Mouse (Mus musculus) heart, adult 2 months (tissue): ENCODE data around the gene Pnkp. TPM values are rescaled to one million over a fixed set of nuclear protein-coding genes. Genes with fewer than 3 reads are reported as not detected.

Experiments used
- DNase-seq, 2 experiments: peaks; one replicate each; pipeline ENCODE4 v3.0.0; 2021
- H3K27ac ChIP-seq: fragments of 200-600 bp; 2 replicates; pipeline ENCODE4 v1.8.1; 2022
- H3K27me3 ChIP-seq: fragments of 200-500 bp; 2 replicates; pipeline ENCODE4 v1.6.1; 2012; ENCODE audit warnings: mild to moderate bottlenecking, low read length, inconsistent platforms, mixed read lengths; ENCODE audit not compliant: control insufficient read depth, insufficient read depth
- H3K36me3 ChIP-seq: fragments of 200-500 bp; 2 replicates; pipeline ENCODE4 v1.6.1; 2012; ENCODE audit warnings: low read length, inconsistent platforms; ENCODE audit not compliant: control insufficient read depth, insufficient read depth
- H3K4me1 ChIP-seq: fragments of 200-500 bp; 2 replicates; pipeline ENCODE4 v1.6.1; 2011; ENCODE audit warnings: low read length; ENCODE audit not compliant: control insufficient read depth, insufficient read depth
- H3K4me3 ChIP-seq: fragments of 200-600 bp; 2 replicates; pipeline ENCODE4 v1.8.1; 2022
- H3K79me2 ChIP-seq: fragments of 200-500 bp; replicated peaks from 2 replicates; pipeline ENCODE4 v1.6.1; 2012; ENCODE audit warnings: mild to moderate bottlenecking, inconsistent platforms, low read length, moderate library complexity, mixed read lengths; ENCODE audit not compliant: control insufficient read depth, insufficient read depth
- H3K9ac ChIP-seq: fragments of 200-500 bp; 2 replicates; pipeline ENCODE4 v1.6.1; 2012; ENCODE audit warnings: low read depth, mild to moderate bottlenecking, control low read depth, inconsistent platforms, low read length, mixed read lengths
- CTCF ChIP-seq: fragments of 200-600 bp; IDR thresholded peaks from 2 replicates; pipeline ENCODE4 v1.8.1; 2022; ENCODE audit warnings: antibody characterized with exemption, mild to moderate bottlenecking, moderate library complexity
- EP300 ChIP-seq: fragments of 200-500 bp; IDR thresholded peaks from 2 replicates; pipeline ENCODE4 v1.6.1; 2011; ENCODE audit warnings: low read depth, low read length, control low read depth; ENCODE audit not compliant: insufficient read depth
- POLR2A ChIP-seq: fragments of 200-500 bp; IDR thresholded peaks from 2 replicates; pipeline ENCODE4 v1.6.1; 2011; ENCODE audit warnings: mild to moderate bottlenecking, low read depth, low read length, control low read depth; ENCODE audit not compliant: insufficient read depth
- WGBS: fragments of 180-500 bp; shearing (Covaris S2); methylation state at CpG from one replicate; pipeline ENCODE4 v1.1.7; 2018; 5-methylcytosine and 5-hydroxymethylcytosine counted together
- intact Hi-C: fragments of 180-260 bp; cut with DNase I; formaldehyde crosslinking; loops from one replicate; pipeline ENCODE4 v1.15.1; 2025
- polyA plus RNA-seq: library from polyadenylated mRNA; depleted of rRNA; stranded (reverse); fragments of >200 nt; gene quantifications from 2 replicates; pipeline ENCODE4 v1.2.3, GENCODE M21; 2012
- total RNA-seq, 2 experiments: library from RNA; stranded (reverse); gene quantifications; 2 replicates each; pipeline ENCODE4 v1.2.3; 2021

Pnkp gene
- total and polyA plus RNA-seq, 3 experiments, result 15.3 to 20.2 (median 19.6) TPM

GRCm38 (mm10) chr7:44862434-44862833 is 5.5 kb downstream of the Pnkp start:
- 55% methylated on average over 8 of the region's 8 CpGs for WGBS
- Histone ChIP-seq H3K4me3 (no peak overlapping the region), H3K36me3 (no peaks in the 10 kb centered on the region), H3K27ac (no peak overlapping the region), H3K27me3 (no peaks in the 10 kb centered on the region), H3K79me2 (no peaks in the 10 kb centered on the region; the same call in 1 of the 2 replicates), H3K9ac (no peak overlapping the region), H3K4me1 (peaks cover 23% of the 10 kb centered on the region)
- TF ChIP-seq EP300 (no peak), POLR2A (no peak), CTCF (no peak)
- intact Hi-C loops, result no loop called here
- no peak for DNase-seq

DNA sequence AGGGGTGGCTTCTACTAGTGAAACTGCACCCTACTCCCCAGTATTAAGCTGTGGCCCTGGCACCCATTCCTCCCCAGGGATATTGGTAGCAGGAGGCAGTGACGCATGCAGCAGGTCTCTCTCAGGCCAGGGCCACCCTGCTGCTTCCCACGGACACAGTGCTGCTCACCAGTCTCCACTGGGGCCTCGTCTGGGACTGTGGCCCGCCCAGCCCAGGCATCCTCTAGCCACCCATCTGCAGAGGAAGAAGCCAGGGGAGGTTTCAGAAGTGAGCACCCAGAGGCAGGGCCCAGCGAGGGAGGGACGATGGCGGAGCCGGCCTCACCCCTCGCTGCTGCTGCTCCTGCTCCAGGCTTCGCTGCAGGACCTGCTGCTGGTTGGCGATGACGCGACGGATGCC is 6.3 kb downstream of the Pnkp start:
- intact Hi-C loops, result no loop called here
- Histone ChIP-seq H3K79me2 (no peaks in the 10 kb centered on the region; the same call in 1 of the 2 replicates), H3K4me3 (no peak overlapping the region), H3K36me3 (no peaks in the 10 kb centered on the region; the same call in 1 of the 2 replicates), H3K9ac (no peak overlapping the region), H3K27ac (no peak overlapping the region), H3K27me3 (no peaks in the 10 kb centered on the region), H3K4me1 (peaks cover 27% of the 10 kb centered on the region)
- no peak for TF ChIP-seq EP300
- TF ChIP-seq POLR2A, result no peak
- no peak for TF ChIP-seq CTCF
- 85% methylated on average over 14 of the region's 14 CpGs for WGBS
- DNase-seq, result no peak

DNA sequence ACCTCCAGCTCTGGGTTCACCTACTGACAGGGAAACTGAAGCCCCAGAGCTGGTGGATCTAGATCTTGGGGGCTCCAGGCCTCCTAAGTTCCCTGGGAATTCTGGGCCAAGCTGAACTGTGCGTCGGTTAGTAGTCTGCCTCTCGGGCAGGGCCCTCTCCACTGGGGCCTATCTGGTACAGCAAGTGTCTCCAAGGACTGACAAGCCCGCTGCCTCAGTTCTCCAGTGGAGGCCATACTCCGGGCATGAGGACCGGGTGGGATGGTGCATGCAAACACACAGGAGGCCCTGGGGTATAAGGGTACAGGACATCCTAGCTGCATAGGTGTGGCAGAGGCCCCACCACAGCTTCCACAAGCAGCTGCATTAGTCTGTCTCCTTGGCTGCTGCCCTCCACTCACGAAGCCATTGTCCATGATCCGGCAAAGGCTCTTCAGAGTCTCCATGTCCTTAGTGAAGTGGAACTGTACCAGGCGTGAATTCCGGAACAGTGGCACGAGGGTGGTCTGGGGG is 7.1 kb downstream of the Pnkp start:
- no peak overlapping the region for H3K4me3 ChIP-seq
- DNase-seq, result no peak
- H3K9ac ChIP-seq, result no peak overlapping the region
- no peaks in the 10 kb centered on the region; the same call in 1 of the 2 replicates for H3K79me2 ChIP-seq
- H3K4me1 ChIP-seq, result peaks cover 30% of the 10 kb centered on the region
- WGBS, result 79% methylated on average over 11 of the region's 11 CpGs
- no peaks in the 10 kb centered on the region; the same call in 1 of the 2 replicates for H3K36me3 ChIP-seq
- no peak for TF ChIP-seq EP300
- no peak for TF ChIP-seq POLR2A
- no peak for TF ChIP-seq CTCF
- H3K27me3 ChIP-seq, result no peaks in the 10 kb centered on the region
- no peak overlapping the region for H3K27ac ChIP-seq
- intact Hi-C loops, result no loop called here

DNA sequence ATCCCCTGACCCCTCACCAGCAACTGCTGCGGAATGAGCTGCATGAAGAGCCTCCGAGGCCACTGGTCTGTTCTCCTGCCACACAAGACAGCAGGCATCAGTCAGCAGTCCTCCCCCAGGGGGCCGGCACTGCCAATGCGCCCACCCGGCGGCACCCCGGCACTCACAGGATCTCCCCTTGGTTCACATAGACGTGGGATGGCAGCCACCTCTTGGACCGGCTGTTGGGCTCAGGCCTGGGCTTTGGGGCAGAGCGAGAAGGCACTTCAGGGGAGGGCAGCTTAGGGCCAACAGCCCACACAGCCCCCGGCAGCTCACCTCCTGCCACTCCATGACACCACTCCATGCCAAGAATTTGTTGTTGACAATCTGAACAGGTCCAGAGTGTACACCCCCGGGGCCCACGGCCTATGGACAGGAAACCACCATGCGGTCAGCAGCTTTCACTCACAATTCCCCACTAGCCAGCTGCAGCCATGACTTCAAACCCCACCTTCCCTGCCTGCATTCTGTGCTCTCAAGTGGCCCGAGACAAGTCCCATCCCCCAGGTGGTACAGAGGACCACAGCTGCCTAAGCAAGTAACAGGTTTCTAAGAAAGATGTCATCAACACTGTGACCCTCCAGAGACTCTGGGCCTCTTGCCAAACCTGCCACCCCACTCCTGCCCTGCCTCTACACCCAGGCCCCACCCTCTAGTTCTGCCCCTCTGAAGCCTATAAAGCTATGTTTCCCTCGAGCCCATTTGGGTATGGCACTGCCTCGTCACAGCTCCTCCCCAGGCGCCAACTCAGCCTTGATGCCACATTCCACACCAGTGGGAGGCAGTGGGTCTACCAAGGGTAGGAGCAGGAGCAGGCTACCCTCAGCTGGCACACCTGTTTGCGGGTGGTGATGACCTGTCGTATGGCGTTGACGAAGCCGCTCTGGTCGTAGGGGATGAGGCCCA is 7.9 kb downstream of the Pnkp start:
- intact Hi-C loops, result no loop called here
- no peak overlapping the region for H3K4me3 ChIP-seq
- TF ChIP-seq CTCF, result no peak
- TF ChIP-seq POLR2A, result no peak
- no peak for TF ChIP-seq EP300
- peak overlapping the region; percentile 9; the same call in 1 of the 2 replicates for H3K9ac ChIP-seq
- peaks cover 30% of the 10 kb centered on the region for H3K4me1 ChIP-seq
- H3K27ac ChIP-seq, result peak overlapping the region; percentile 72
- no peaks in the 10 kb centered on the region; the same call in 1 of the 2 replicates for H3K36me3 ChIP-seq
- WGBS, result 65% methylated on average over 24 of the region's 24 CpGs
- no peaks in the 10 kb centered on the region for H3K27me3 ChIP-seq
- no peaks in the 10 kb centered on the region; the same call in 1 of the 2 replicates for H3K79me2 ChIP-seq
- no peak for DNase-seq

DNA sequence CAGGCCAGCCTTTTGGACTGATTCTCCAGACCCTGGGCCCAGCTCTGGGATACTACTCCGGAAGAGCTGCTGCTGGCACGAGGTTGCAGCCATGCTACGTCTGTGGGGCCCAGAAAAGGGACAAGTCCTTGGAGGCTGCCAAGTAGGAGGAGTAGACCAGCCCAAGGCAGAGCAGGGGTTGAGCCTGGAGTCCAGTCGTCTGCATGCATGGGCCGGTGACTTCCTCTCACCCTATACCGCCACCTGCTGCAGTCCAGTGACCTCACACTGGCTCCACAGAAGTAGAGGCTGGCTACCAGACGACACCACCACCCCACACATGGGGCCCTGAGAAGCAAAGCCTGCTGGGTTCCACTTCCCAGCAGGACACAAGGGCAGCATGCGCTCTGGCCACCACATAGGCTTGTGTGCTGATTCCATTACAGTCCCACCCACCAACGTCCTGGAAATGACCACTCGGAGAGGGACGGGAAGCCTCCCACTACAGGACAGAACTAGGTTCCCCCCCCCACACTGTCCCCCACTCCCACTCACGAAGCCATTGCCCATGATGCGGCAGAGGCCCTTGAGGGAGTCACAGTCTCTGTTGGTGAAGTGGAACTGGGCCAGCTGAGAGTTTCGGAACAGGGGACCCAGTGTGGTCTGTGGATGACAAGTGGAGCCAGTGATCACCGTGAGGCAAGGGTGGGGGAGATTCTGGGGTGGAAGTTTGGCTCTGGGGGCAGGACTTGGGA is 9.5 kb downstream of the Pnkp start:
- Histone ChIP-seq H3K79me2 (no peaks in the 10 kb centered on the region; the same call in 1 of the 2 replicates), H3K4me1 (peaks cover 29% of the 10 kb centered on the region), H3K4me3 (peak overlapping the region; percentile 17; the same call in 1 of the 2 replicates), H3K27me3 (no peaks in the 10 kb centered on the region), H3K27ac (peak overlapping the region; percentile 72), H3K36me3 (no peaks in the 10 kb centered on the region; the same call in 1 of the 2 replicates), H3K9ac (peak overlapping the region; percentile 4; the same call in 1 of the 2 replicates)
- 9% methylated on average over 15 of the region's 15 CpGs for WGBS
- intact Hi-C loops, result no loop called here
- TF ChIP-seq EP300 (0 out of 2 replicates have a peak, but pooled peaks have one; percentile 39), POLR2A (0 out of 2 replicates have a peak, but pooled peaks have one; percentile 35), CTCF (peak; percentile 51)
- peak; percentile 77 to 82 for DNase-seq
